Comparison of ENCODE assay signal across 8 mouse cellular contexts in the genomic region with DNA sequence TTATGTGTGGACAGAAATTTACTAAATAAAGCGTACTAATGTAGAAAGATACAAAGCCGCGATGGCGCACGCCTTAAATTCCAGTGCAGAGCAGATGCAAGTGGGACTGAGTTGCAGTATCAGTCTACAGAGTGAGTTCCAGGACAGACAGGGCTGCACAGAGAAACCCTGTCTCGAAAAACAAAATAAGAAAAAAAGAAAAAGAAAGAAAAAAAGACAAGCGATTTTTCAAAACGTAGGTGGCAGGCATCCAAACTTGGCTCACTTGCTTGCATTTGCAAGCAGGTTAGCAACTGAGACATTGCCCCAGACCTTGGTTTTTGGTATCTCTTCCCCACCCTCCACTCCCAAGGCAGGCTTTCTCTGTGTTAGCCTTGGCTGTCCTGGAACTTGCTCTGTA. TPM values are rescaled to one million over a fixed set of nuclear protein-coding genes. Genes with fewer than 3 reads are reported as not detected.
A peak's percentile ranks its signal among the peaks of the same experiment; 100 is the strongest.
DNase-seq lines count a peak whose midpoint lies in the region; ATAC-seq and TF ChIP-seq lines count a peak whose summit lies in the region.

No protein-coding gene starts in this region.

- no peak for DNase-seq in heart, embryonic 10.5 days (ENCODE audit: low spot score)
- DNase-seq in heart, adult 11 months: no peak
- peak; percentile 17 for DNase-seq in A20 (ENCODE audit: low read depth, low spot score)
- no peak for DNase-seq in liver, embryonic 14.5 days (ENCODE audit: low read depth in 3 of 3, low spot score in 3 of 3)
- no peak for DNase-seq in layer of hippocampus, postnatal 36 days
- DNase-seq in thymus, postnatal 14 days: no peak
- DNase-seq in adrenal gland, postnatal 4 days (ENCODE audit: low spot score in 2 of 2): no peak

- H3K27me3 ChIP-seq in heart, embryonic 10.5 days (ENCODE audit: insufficient read depth, poor library complexity, severe bottlenecking): no peaks in the 10 kb centered on the region
- H3K27me3 ChIP-seq in forebrain, embryonic 13.5 days: no peaks in the 10 kb centered on the region
- no peaks in the 10 kb centered on the region for H3K27me3 ChIP-seq in liver, embryonic 14.5 days (ENCODE audit: control insufficient read depth, insufficient read depth, low read length)

- no peak overlapping the region; the same call in 1 of the 2 replicates for H3K4me3 ChIP-seq in heart, embryonic 10.5 days
- peak overlapping the region; percentile 22 for H3K4me3 ChIP-seq in forebrain, embryonic 13.5 days
- H3K4me3 ChIP-seq in liver, embryonic 14.5 days (ENCODE audit: insufficient read depth in 1 of 2, low read depth in 2 of 2, low read length in 2 of 2): peak overlapping the region in 1 of 2 experiments; percentile 78; a peak in 2 of 4 replicates

- H3K9me3 ChIP-seq in heart, embryonic 10.5 days: no peaks in the 10 kb centered on the region
- H3K9me3 ChIP-seq in forebrain, embryonic 13.5 days (replicated peaks): no peaks in the 10 kb centered on the region
- no peaks in the 10 kb centered on the region for H3K9me3 ChIP-seq in liver, embryonic 14.5 days (ENCODE audit: control insufficient read depth, low read length)

- H3K27ac ChIP-seq in heart, embryonic 10.5 days: peak overlapping the region; percentile 32; the same call in 1 of the 2 replicates
- H3K27ac ChIP-seq in forebrain, embryonic 13.5 days: peak overlapping the region; percentile 95
- no peak overlapping the region for H3K27ac ChIP-seq in liver, embryonic 14.5 days

- no peak for ATAC-seq in forebrain, embryonic 13.5 days
- ATAC-seq in liver, embryonic 14.5 days (ENCODE audit: insufficient read depth): no peak

- H3K36me3 ChIP-seq in heart, embryonic 10.5 days: peaks cover 24% of the 10 kb centered on the region
- H3K36me3 ChIP-seq in forebrain, embryonic 13.5 days (ENCODE audit: poor library complexity, severe bottlenecking): peaks cover 24% of the 10 kb centered on the region
- H3K36me3 ChIP-seq in liver, embryonic 14.5 days (replicated peaks; ENCODE audit: control insufficient read depth, insufficient read depth, low read depth): no peaks in the 10 kb centered on the region; the same call in 1 of the 2 replicates

- peak overlapping the region; percentile 35; the same call in 1 of the 2 replicates for H3K9ac ChIP-seq in forebrain, embryonic 13.5 days
- H3K9ac ChIP-seq in liver, embryonic 14.5 days (replicated peaks): no peak overlapping the region; the same call in 1 of the 2 replicates

- H3K4me1 ChIP-seq in heart, embryonic 10.5 days: peaks cover 41% of the 10 kb centered on the region
- H3K4me1 ChIP-seq in forebrain, embryonic 13.5 days: peaks cover 67% of the 10 kb centered on the region
- peaks cover 17 to 29% of the 10 kb centered on the region in 2 experiments for H3K4me1 ChIP-seq in liver, embryonic 14.5 days (replicated peaks; ENCODE audit: control insufficient read depth in 2 of 2, insufficient read depth in 2 of 2, low read length in 1 of 2)

- no peak for TF ChIP-seq CTCF in liver, embryonic 14.5 days (IDR thresholded peaks at IDR 0.05; ENCODE audit: low read depth)

- TF ChIP-seq EP300 in liver, embryonic 14.5 days (IDR thresholded peaks at IDR 0.05; ENCODE audit: low read depth): no peak

- peak overlapping the region; percentile 57 for H3K4me2 ChIP-seq in forebrain, embryonic 13.5 days
- peak overlapping the region; percentile 88 for H3K4me2 ChIP-seq in liver, embryonic 14.5 days (ENCODE audit: low read depth)

- 33% methylated on average over 8 of the region's 8 CpGs for WGBS in heart, embryonic 10.5 days
- 2% methylated on average over 8 of the region's 8 CpGs for WGBS in forebrain, embryonic 13.5 days
- WGBS in liver, embryonic 14.5 days (ENCODE audit: insufficient replicate concordance): 42% methylated on average over 8 of the region's 8 CpGs

RNA-seq across cellular contexts. Expression of a gene that starts 0.7 kb away (rescaled TPM):
- 90.5 and 95.6 TPM in 2 replicates for polyA plus RNA-seq in heart, embryonic 10.5 days (2016; fragmentation: Nextera tagmentation; extraction: Ambion mirVana)
- 145 and 165 TPM in 2 replicates for polyA plus RNA-seq in forebrain, embryonic 13.5 days (2015; fragmentation: Nextera tagmentation; extraction: Ambion mirVana)
- polyA plus RNA-seq in liver, embryonic 14.5 days (2012; rRNA removed): 29.3 and 35.1 TPM in 2 replicates
- 24.2 and 27.1 TPM in 2 replicates for polyA plus RNA-seq in liver, embryonic 14.5 days (2014; fragmentation: Nextera tagmentation; extraction: Ambion mirVana)
- 100 to 1,000 TPM in 1 of 2 experiments, 10 to 100 TPM in 1; 97.2 to 113 TPM for total RNA-seq in layer of hippocampus, postnatal 36 days (2021)
- 100 to 1,000 TPM; 117 to 121 TPM for total RNA-seq in adrenal gland, postnatal 4 days (2021)

RNA-seq across cellular contexts. Expression of a gene that starts 2.7 kb away (rescaled TPM):
- 14.2 and 14.9 TPM in 2 replicates for polyA plus RNA-seq in heart, embryonic 10.5 days (2016; fragmentation: Nextera tagmentation; extraction: Ambion mirVana)
- 24.7 and 27.7 TPM in 2 replicates for polyA plus RNA-seq in forebrain, embryonic 13.5 days (2015; fragmentation: Nextera tagmentation; extraction: Ambion mirVana)
- 5.9 and 6.5 TPM in 2 replicates for polyA plus RNA-seq in liver, embryonic 14.5 days (2012; rRNA removed)
- 5.0 and 5.5 TPM in 2 replicates for polyA plus RNA-seq in liver, embryonic 14.5 days (2014; fragmentation: Nextera tagmentation; extraction: Ambion mirVana)
- total RNA-seq in layer of hippocampus, postnatal 36 days (2021): 10 to 100 TPM; 23.8 to 29.1 TPM
- 10 to 100 TPM; 24.6 to 26.7 TPM for total RNA-seq in adrenal gland, postnatal 4 days (2021)

RNA-seq across cellular contexts. Expression of a gene that starts 23.6 kb away (rescaled TPM):
- 258 and 316 TPM in 2 replicates for polyA plus RNA-seq in heart, embryonic 10.5 days (2016; fragmentation: Nextera tagmentation; extraction: Ambion mirVana)
- 558 and 574 TPM in 2 replicates for polyA plus RNA-seq in forebrain, embryonic 13.5 days (2015; fragmentation: Nextera tagmentation; extraction: Ambion mirVana)
- 47.3 and 54.1 TPM in 2 replicates for polyA plus RNA-seq in liver, embryonic 14.5 days (2012; rRNA removed)
- 35.0 and 42.1 TPM in 2 replicates for polyA plus RNA-seq in liver, embryonic 14.5 days (2014; fragmentation: Nextera tagmentation; extraction: Ambion mirVana)
- total RNA-seq in layer of hippocampus, postnatal 36 days (2021): 100 to 1,000 TPM; 346 to 359 TPM
- 100 to 1,000 TPM; 385 to 394 TPM for total RNA-seq in adrenal gland, postnatal 4 days (2021)

RNA-seq across cellular contexts. Expression of a gene that starts 36.1 kb away (rescaled TPM):
- 73.9 and 82.1 TPM in 2 replicates for polyA plus RNA-seq in heart, embryonic 10.5 days (2016; fragmentation: Nextera tagmentation; extraction: Ambion mirVana)
- 81.7 and 87.2 TPM in 2 replicates for polyA plus RNA-seq in forebrain, embryonic 13.5 days (2015; fragmentation: Nextera tagmentation; extraction: Ambion mirVana)
- 62.2 and 67.6 TPM in 2 replicates for polyA plus RNA-seq in liver, embryonic 14.5 days (2012; rRNA removed)
- polyA plus RNA-seq in liver, embryonic 14.5 days (2014; fragmentation: Nextera tagmentation; extraction: Ambion mirVana): 69.6 and 74.2 TPM in 2 replicates
- total RNA-seq in layer of hippocampus, postnatal 36 days (2021): 100 to 1,000 TPM; 295 to 305 TPM
- 100 to 1,000 TPM in 1 of 2 experiments, 10 to 100 TPM in 1; 99.9 to 107 TPM for total RNA-seq in adrenal gland, postnatal 4 days (2021)

RNA-seq across cellular contexts. Expression of a gene that starts 36.3 kb away (rescaled TPM):
- polyA plus RNA-seq in heart, embryonic 10.5 days (2016; fragmentation: Nextera tagmentation; extraction: Ambion mirVana): 28.5 and 29.7 TPM in 2 replicates
- polyA plus RNA-seq in forebrain, embryonic 13.5 days (2015; fragmentation: Nextera tagmentation; extraction: Ambion mirVana): 34.9 and 38.1 TPM in 2 replicates
- polyA plus RNA-seq in liver, embryonic 14.5 days (2012; rRNA removed): 12.7 and 14.3 TPM in 2 replicates
- 15.6 and 17.0 TPM in 2 replicates for polyA plus RNA-seq in liver, embryonic 14.5 days (2014; fragmentation: Nextera tagmentation; extraction: Ambion mirVana)
- total RNA-seq in layer of hippocampus, postnatal 36 days (2021): 10 to 100 TPM; 27.1 to 27.2 TPM
- 10 to 100 TPM; 50.8 to 54.6 TPM for total RNA-seq in adrenal gland, postnatal 4 days (2021)
